Mouse (Mus musculus): ENCODE measurements around the gene Cdk6. TPM values are rescaled to one million over a fixed set of nuclear protein-coding genes. Genes with fewer than 3 reads are reported as not detected.

Cdk6 gene
- polyA plus RNA-seq, 1 experiment from 2014 or later: 32.4 TPM

DNA sequence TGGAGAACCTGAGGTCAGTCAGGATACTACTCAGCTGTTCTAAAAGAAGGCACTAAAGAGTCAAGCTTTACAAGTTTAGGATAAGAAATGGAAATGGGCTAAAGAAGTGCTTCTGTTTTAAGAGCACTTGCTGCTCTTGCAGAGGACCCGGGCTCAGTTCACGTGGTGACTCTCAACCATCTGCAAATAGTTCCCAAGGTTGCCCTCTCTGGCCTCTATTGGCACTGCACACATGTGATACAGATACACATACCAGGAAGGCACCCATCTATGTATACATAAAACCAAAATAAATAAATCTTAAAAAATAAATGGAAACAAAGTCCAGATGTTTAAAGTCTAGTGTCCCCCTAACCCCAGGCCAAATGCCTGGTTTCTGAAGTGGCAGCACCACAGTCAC, 233.5 kb downstream of the Cdk6 start:
- Histone ChIP-seq H3K4me3 (no peak overlapping the region), H3K27me3 (ENCODE audit: insufficient read depth, poor library complexity, severe bottlenecking) (no peaks in the 10 kb centered on the region), H3K9me3 (peaks cover 7% of the 10 kb centered on the region; the same call in 1 of the 2 replicates), H3K4me1 (no peaks in the 10 kb centered on the region), H3K36me3 (peaks cover 99% of the 10 kb centered on the region), H3K27ac (no peak overlapping the region)
- no peak for DNase-seq (ENCODE audit: low spot score)
- 91% methylated on average over 2 of the region's 2 CpGs for WGBS

DNA sequence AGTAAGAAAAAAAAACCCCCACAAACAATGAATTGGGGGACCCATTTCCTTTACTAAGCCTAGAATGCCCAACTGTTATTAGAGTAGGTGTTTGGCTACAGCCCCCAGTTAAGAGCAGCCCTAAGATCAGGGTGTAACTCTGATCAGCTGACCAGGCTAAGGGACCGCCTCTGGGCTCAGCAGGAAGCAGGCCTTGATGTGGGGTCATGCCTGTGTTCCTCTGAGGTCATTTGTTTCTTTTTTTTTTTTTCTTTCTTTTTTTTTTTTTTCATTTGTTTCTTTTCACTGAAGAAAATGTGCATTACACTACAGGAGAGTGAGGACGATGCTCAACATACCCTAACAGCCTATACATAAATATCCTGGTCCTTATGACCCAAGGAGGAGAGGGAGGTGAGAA, 236.7 kb downstream of the Cdk6 start:
- WGBS: 98% methylated on average over 2 of the region's 2 CpGs
- peaks cover 95% of the 10 kb centered on the region for H3K36me3 ChIP-seq
- peaks cover 7% of the 10 kb centered on the region; the same call in 1 of the 2 replicates for H3K9me3 ChIP-seq
- no peaks in the 10 kb centered on the region for H3K27me3 ChIP-seq (ENCODE audit: insufficient read depth, poor library complexity, severe bottlenecking)
- H3K27ac ChIP-seq: no peak overlapping the region
- no peaks in the 10 kb centered on the region for H3K4me1 ChIP-seq
- H3K4me3 ChIP-seq: no peak overlapping the region
- DNase-seq (ENCODE audit: low spot score): no peak

DNA sequence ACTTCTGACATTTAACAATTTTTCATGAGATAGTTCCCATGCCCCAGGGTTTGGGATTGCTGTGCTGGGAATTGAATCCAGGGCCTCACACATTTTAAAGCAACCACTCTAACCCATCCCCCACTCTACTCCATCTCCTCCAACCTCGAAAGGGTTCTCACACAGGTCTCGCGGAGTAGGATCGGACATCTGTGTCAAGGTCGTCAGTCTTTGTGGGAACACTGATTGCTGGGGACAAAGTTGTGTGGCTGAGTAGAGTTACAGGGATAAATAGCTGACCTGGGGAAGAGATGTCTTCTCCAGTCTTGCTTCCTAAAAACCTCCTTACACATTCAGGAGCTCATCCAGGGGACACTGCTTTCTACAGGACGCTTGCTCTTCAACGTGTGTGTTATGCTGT, 237.8 kb downstream of the Cdk6 start:
- no peak for DNase-seq (ENCODE audit: low spot score)
- Histone ChIP-seq H3K4me3 (no peak overlapping the region), H3K27ac (no peak overlapping the region), H3K36me3 (peaks cover 94% of the 10 kb centered on the region), H3K27me3 (ENCODE audit: insufficient read depth, poor library complexity, severe bottlenecking) (no peaks in the 10 kb centered on the region), H3K4me1 (no peaks in the 10 kb centered on the region), H3K9me3 (peaks cover 7% of the 10 kb centered on the region; the same call in 1 of the 2 replicates)
- 91% methylated on average over 7 of the region's 7 CpGs for WGBS

Other genes with a start within 250 kb of the Cdk6 start
- 15.8 and 19.3 TPM in 2 replicates for gene Fam133b, start 202.3 kb downstream of the Cdk6 start, polyA plus RNA-seq (2016; fragmentation: Nextera tagmentation; extraction: Ambion mirVana)
- 2.7 and 3.8 TPM in 2 replicates for gene 1700109H08Rik, start 230.1 kb downstream of the Cdk6 start, polyA plus RNA-seq (2016; fragmentation: Nextera tagmentation; extraction: Ambion mirVana)

Measured in heart, embryonic 10.5 days (tissue).